Mouse (Mus musculus): ENCODE results near the gene Cog8. TPM values are rescaled to one million over a fixed set of nuclear protein-coding genes. Genes with fewer than 3 reads are reported as not detected.
A peak's percentile ranks its signal among the peaks of the same experiment; 100 is the strongest.

The Cog8 gene
- polyA plus RNA-seq, 1 experiment from 2014 or later, result 39.5 TPM

GRCm38 (mm10) chr8:107030650-107031576, 25.6 kb downstream of the Cog8 start, which contains the start of gene Vps4a:
Gene Vps4a (plus strand): TSS chr8:107031222.
- Histone ChIP-seq H3K4me3 (ENCODE audit: low read depth, low read length) (peak within 1 kb of the TSS; percentile 94), H3K27ac (ENCODE audit: low read length) (peak within 1 kb of the TSS; percentile 79), H3K36me3 (ENCODE audit: control insufficient read depth, insufficient read depth, low read length) (no peaks in the 10 kb centered on the region), H3K4me2 (ENCODE audit: low read length) (peak within 1 kb of the TSS; percentile 87), H3K27me3 (ENCODE audit: control insufficient read depth, insufficient read depth, low read depth, low read length) (no peaks in the 10 kb centered on the region), H3K9ac (ENCODE audit: low read depth, low read length) (peak within 1 kb of the TSS; percentile 97), H3K9me3 (replicated peaks; ENCODE audit: control insufficient read depth, low read length, poor library complexity, severe bottlenecking) (no peaks in the 10 kb centered on the region), H3K4me1 (ENCODE audit: control insufficient read depth, insufficient read depth, low read length) (peaks cover 23% of the 10 kb centered on the region)
- 5% methylated on average over 56 of the region's 66 CpGs for WGBS
- peak; percentile 95 for ATAC-seq

- 77% methylated on average over 5 of the region's 5 CpGs for WGBS
- Histone ChIP-seq H3K4me2 (ENCODE audit: low read length) (no peak overlapping the region), H3K27ac (ENCODE audit: low read length) (no peak overlapping the region), H3K4me1 (ENCODE audit: control insufficient read depth, insufficient read depth, low read length) (peaks cover 23% of the 10 kb centered on the region), H3K9me3 (replicated peaks; ENCODE audit: control insufficient read depth, low read length, poor library complexity, severe bottlenecking) (no peaks in the 10 kb centered on the region), H3K4me3 (ENCODE audit: low read depth, low read length) (no peak overlapping the region), H3K27me3 (ENCODE audit: control insufficient read depth, insufficient read depth, low read depth, low read length) (no peaks in the 10 kb centered on the region), H3K36me3 (ENCODE audit: control insufficient read depth, insufficient read depth, low read length) (no peaks in the 10 kb centered on the region), H3K9ac (ENCODE audit: low read depth, low read length) (no peak overlapping the region)
- no peak for ATAC-seq
Measured at GRCm38 (mm10) chr8:107030058-107030457, 26.4 kb downstream of the Cog8 start.

- no peaks in the 10 kb centered on the region for H3K36me3 ChIP-seq (ENCODE audit: control insufficient read depth, insufficient read depth, low read length)
- no peak overlapping the region for H3K4me3 ChIP-seq (ENCODE audit: low read depth, low read length)
- no peaks in the 10 kb centered on the region for H3K9me3 ChIP-seq (replicated peaks; ENCODE audit: control insufficient read depth, low read length, poor library complexity, severe bottlenecking)
- H3K4me1 ChIP-seq (ENCODE audit: control insufficient read depth, insufficient read depth, low read length), result peaks cover 20% of the 10 kb centered on the region
- WGBS, result 86% methylated on average over 3 of the region's 3 CpGs
- ATAC-seq, result no peak
- no peaks in the 10 kb centered on the region for H3K27me3 ChIP-seq (ENCODE audit: control insufficient read depth, insufficient read depth, low read depth, low read length)
- H3K27ac ChIP-seq (ENCODE audit: low read length), result no peak overlapping the region
- no peak overlapping the region for H3K9ac ChIP-seq (ENCODE audit: low read depth, low read length)
- H3K4me2 ChIP-seq (ENCODE audit: low read length), result no peak overlapping the region
Measured at GRCm38 (mm10) chr8:107029310-107029709, 27.2 kb downstream of the Cog8 start.

- no peaks in the 10 kb centered on the region for H3K9me3 ChIP-seq (replicated peaks; ENCODE audit: control insufficient read depth, low read length, poor library complexity, severe bottlenecking)
- no peak for ATAC-seq
- no peak overlapping the region for H3K4me2 ChIP-seq (ENCODE audit: low read length)
- H3K27ac ChIP-seq (ENCODE audit: low read length), result no peak overlapping the region
- H3K27me3 ChIP-seq (ENCODE audit: control insufficient read depth, insufficient read depth, low read depth, low read length), result no peaks in the 10 kb centered on the region
- no peaks in the 10 kb centered on the region for H3K4me1 ChIP-seq (ENCODE audit: control insufficient read depth, insufficient read depth, low read length)
- H3K9ac ChIP-seq (ENCODE audit: low read depth, low read length), result no peak overlapping the region
- no peaks in the 10 kb centered on the region for H3K36me3 ChIP-seq (ENCODE audit: control insufficient read depth, insufficient read depth, low read length)
- H3K4me3 ChIP-seq (ENCODE audit: low read depth, low read length), result no peak overlapping the region
- 91% methylated on average over 8 of the region's 8 CpGs for WGBS
Measured at GRCm38 (mm10) chr8:107023479-107023878, 33.0 kb downstream of the Cog8 start.

GRCm38 (mm10) chr8:107014915-107015314, 41.6 kb downstream of the Cog8 start:
- 95% methylated on average over 1 of the region's 1 CpGs for WGBS
- Histone ChIP-seq H3K27ac (ENCODE audit: low read length) (no peak overlapping the region), H3K9ac (ENCODE audit: low read depth, low read length) (no peak overlapping the region), H3K4me1 (ENCODE audit: control insufficient read depth, insufficient read depth, low read length) (no peaks in the 10 kb centered on the region), H3K4me3 (ENCODE audit: low read depth, low read length) (no peak overlapping the region), H3K9me3 (replicated peaks; ENCODE audit: control insufficient read depth, low read length, poor library complexity, severe bottlenecking) (no peaks in the 10 kb centered on the region), H3K36me3 (ENCODE audit: control insufficient read depth, insufficient read depth, low read length) (peaks cover 3% of the 10 kb centered on the region), H3K4me2 (ENCODE audit: low read length) (no peak overlapping the region), H3K27me3 (ENCODE audit: control insufficient read depth, insufficient read depth, low read depth, low read length) (no peaks in the 10 kb centered on the region)
- ATAC-seq, result no peak

GRCm38 (mm10) chr8:107012666-107013065, 43.8 kb downstream of the Cog8 start:
- WGBS, result 94% methylated on average over 2 of the region's 2 CpGs
- H3K9ac ChIP-seq (ENCODE audit: low read depth, low read length), result no peak overlapping the region
- H3K36me3 ChIP-seq (ENCODE audit: control insufficient read depth, insufficient read depth, low read length), result peaks cover 6% of the 10 kb centered on the region
- no peak for ATAC-seq
- H3K27me3 ChIP-seq (ENCODE audit: control insufficient read depth, insufficient read depth, low read depth, low read length), result no peaks in the 10 kb centered on the region
- H3K27ac ChIP-seq (ENCODE audit: low read length), result no peak overlapping the region
- no peaks in the 10 kb centered on the region for H3K4me1 ChIP-seq (ENCODE audit: control insufficient read depth, insufficient read depth, low read length)
- H3K9me3 ChIP-seq (replicated peaks; ENCODE audit: control insufficient read depth, low read length, poor library complexity, severe bottlenecking), result no peaks in the 10 kb centered on the region
- H3K4me3 ChIP-seq (ENCODE audit: low read depth, low read length), result no peak overlapping the region
- H3K4me2 ChIP-seq (ENCODE audit: low read length), result no peak overlapping the region

- no peak for ATAC-seq
- Histone ChIP-seq H3K9ac (ENCODE audit: low read depth, low read length) (no peak overlapping the region), H3K27ac (ENCODE audit: low read length) (no peak overlapping the region), H3K4me3 (ENCODE audit: low read depth, low read length) (no peak overlapping the region), H3K4me2 (ENCODE audit: low read length) (no peak overlapping the region), H3K4me1 (ENCODE audit: control insufficient read depth, insufficient read depth, low read length) (no peaks in the 10 kb centered on the region), H3K9me3 (replicated peaks; ENCODE audit: control insufficient read depth, low read length, poor library complexity, severe bottlenecking) (no peaks in the 10 kb centered on the region), H3K27me3 (ENCODE audit: control insufficient read depth, insufficient read depth, low read depth, low read length) (no peaks in the 10 kb centered on the region), H3K36me3 (ENCODE audit: control insufficient read depth, insufficient read depth, low read length) (peaks cover 6% of the 10 kb centered on the region)
- 94% methylated on average over 3 of the region's 3 CpGs for WGBS
Measured at GRCm38 (mm10) chr8:107007795-107008194, 48.7 kb downstream of the Cog8 start.

GRCm38 (mm10) chr8:107002532-107002931, 54.0 kb downstream of the Cog8 start:
- Histone ChIP-seq H3K27ac (ENCODE audit: low read length) (no peak overlapping the region), H3K9me3 (replicated peaks; ENCODE audit: control insufficient read depth, low read length, poor library complexity, severe bottlenecking) (no peaks in the 10 kb centered on the region), H3K4me1 (ENCODE audit: control insufficient read depth, insufficient read depth, low read length) (no peaks in the 10 kb centered on the region), H3K9ac (ENCODE audit: low read depth, low read length) (no peak overlapping the region), H3K36me3 (ENCODE audit: control insufficient read depth, insufficient read depth, low read length) (no peaks in the 10 kb centered on the region), H3K4me2 (ENCODE audit: low read length) (no peak overlapping the region), H3K4me3 (ENCODE audit: low read depth, low read length) (no peak overlapping the region), H3K27me3 (ENCODE audit: control insufficient read depth, insufficient read depth, low read depth, low read length) (no peaks in the 10 kb centered on the region)
- ATAC-seq, result peak; percentile 54; the same call in 1 of the 2 replicates
- 31% methylated on average over 5 of the region's 5 CpGs for WGBS

GRCm38 (mm10) chr8:106999068-106999467, 57.4 kb downstream of the Cog8 start:
- no peaks in the 10 kb centered on the region for H3K36me3 ChIP-seq (ENCODE audit: control insufficient read depth, insufficient read depth, low read length)
- H3K9me3 ChIP-seq (replicated peaks; ENCODE audit: control insufficient read depth, low read length, poor library complexity, severe bottlenecking), result no peaks in the 10 kb centered on the region
- H3K4me3 ChIP-seq (ENCODE audit: low read depth, low read length), result no peak overlapping the region
- H3K27me3 ChIP-seq (ENCODE audit: control insufficient read depth, insufficient read depth, low read depth, low read length), result no peaks in the 10 kb centered on the region
- no peak for ATAC-seq
- no peak overlapping the region for H3K27ac ChIP-seq (ENCODE audit: low read length)
- H3K9ac ChIP-seq (ENCODE audit: low read depth, low read length), result no peak overlapping the region
- no peak overlapping the region for H3K4me2 ChIP-seq (ENCODE audit: low read length)
- H3K4me1 ChIP-seq (ENCODE audit: control insufficient read depth, insufficient read depth, low read length), result no peaks in the 10 kb centered on the region
- 90% methylated on average over 1 of the region's 1 CpGs for WGBS

Measured in midbrain, embryonic 16.5 days (tissue).